Mouse (Mus musculus) stomach, postnatal 0 days (tissue): ENCODE data around the gene Gfra1.

Experiments used
- CTCF ChIP-seq: IDR thresholded peaks from 2 replicates; pipeline ENCODE4 v1.5.1; 2016; ENCODE audit warnings: antibody characterized with exemption, low read depth, mild to moderate bottlenecking, moderate library complexity
- EP300 ChIP-seq: optimal IDR thresholded peaks from 2 replicates; pipeline ENCODE3; 2016; ENCODE audit warnings: antibody characterized with exemption

DNA sequence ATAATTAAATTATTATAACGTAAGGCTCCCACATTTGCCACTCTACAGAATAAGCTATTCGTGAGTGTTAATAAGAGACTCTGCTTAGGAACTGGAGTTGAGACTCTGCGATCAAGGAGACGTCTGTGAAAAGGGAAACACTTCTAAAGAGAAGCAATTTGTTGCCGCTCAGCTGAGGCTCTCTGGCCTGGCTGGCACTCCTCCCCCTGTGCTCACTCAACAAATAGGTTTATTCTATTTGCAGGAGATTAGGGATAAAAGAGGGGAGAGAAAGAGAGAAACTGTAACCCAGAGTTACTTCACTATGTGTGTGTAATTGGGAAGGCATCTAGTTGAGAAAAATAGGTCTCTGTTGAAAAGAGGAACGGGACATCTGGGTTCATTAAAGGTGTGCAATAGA is 204.6 kb downstream of the Gfra1 start:
- no peak for TF ChIP-seq CTCF
- TF ChIP-seq EP300, result no peak
